Mouse (Mus musculus) liver, embryonic 14.5 days (tissue): ENCODE measurements at regions not wholly inside any gene's neighbourhood (a gene's known extent, or its start where the extent isn't known, plus 50 kb on each side); places are given as distances from the start of the nearest gene placed in this dataset.

Experiments
- CTCF ChIP-seq: IDR thresholded peaks from 2 replicates; pipeline ENCODE4 v1.5.1; 2016; ENCODE audit warnings: antibody characterized with exemption, low read depth, control low read depth
- EP300 ChIP-seq: IDR thresholded peaks from 2 replicates; pipeline ENCODE4 v1.6.1; 2016; ENCODE audit warnings: antibody characterized with exemption, low read depth

DNA sequence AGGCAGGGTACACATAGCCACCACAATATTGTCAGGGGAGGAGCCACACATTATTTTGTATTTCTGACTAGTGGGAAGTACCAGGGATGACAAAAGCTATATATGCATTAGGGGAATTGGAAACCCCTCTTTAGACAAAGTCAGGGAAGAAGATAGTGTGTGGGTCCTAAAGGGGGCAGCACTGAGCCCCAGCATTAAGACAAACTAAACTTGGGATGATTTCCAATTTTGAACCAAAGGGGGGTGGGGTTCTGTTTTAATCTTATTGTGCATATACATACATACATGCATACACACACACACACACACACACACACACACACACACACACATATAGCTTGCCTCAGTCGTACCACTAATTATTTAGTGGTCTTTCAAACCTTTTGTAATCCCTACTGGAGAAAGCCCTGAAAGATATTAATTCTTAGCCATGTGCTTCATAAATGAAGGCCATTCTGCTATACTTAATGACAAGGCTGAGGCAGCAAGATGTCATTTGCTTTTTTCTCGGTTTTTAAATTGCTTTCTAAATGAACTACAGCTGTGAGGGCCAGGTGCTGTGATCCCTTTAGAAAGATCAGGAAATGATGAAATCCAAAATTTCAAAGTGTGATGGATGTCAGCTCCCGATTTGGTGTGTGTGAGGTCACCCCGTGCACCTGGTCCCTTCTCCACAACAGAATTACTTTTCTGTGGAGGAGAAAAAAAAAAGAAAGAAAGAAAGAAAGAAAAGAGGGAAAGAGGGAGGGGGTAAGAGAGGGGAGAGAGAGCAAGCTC lies 523.5 kb downstream of the Rnf144a start:
- peak; percentile 13; the same call in 1 of the 2 replicates for TF ChIP-seq CTCF
- TF ChIP-seq EP300 = no peak
